Mouse (Mus musculus) MEL (cell line): ENCODE results near the gene Olfr1283. TPM values are rescaled to one million over a fixed set of nuclear protein-coding genes. Genes with fewer than 3 reads are reported as not detected.
"Not testable (repeated sequence)": the region's sequence is repeated elsewhere in the genome, so short reads cannot be mapped to it uniquely, and the experiment has no call there.

Source experiments
- DNase-seq: peaks from one replicate; pipeline ENCODE4 v3.0.0; 2011; ENCODE audit warnings: low read depth, low spot score
- H3K27ac ChIP-seq: 2 replicates; pipeline ENCODE4 v1.5.1; 2012; ENCODE audit warnings: low read depth, mild to moderate bottlenecking, control low read depth, low read length, moderate library complexity; ENCODE audit not compliant: control insufficient read depth
- H3K27me3 ChIP-seq, 2 experiments: fragments of 150-350 bp in 1 of 2; sonication (generic) in 1 of 2; 2 replicates each; pipeline ENCODE4 v1.6.1; 2012; ENCODE audit warnings: low read length in 2 of 2, mild to moderate bottlenecking in 2 of 2, improper control_type of control experiment in 1 of 2, moderate library complexity in 1 of 2; ENCODE audit not compliant: insufficient read depth in 2 of 2, control insufficient read depth in 1 of 2
- H3K36me3 ChIP-seq, 2 experiments: 2 replicates each; pipeline ENCODE4 v1.6.1; 2012 to 2014; ENCODE audit warnings: low read length in 2 of 2, improper control_type of control experiment in 1 of 2, inconsistent platforms in 1 of 2, mild to moderate bottlenecking in 1 of 2; ENCODE audit not compliant: insufficient read depth in 2 of 2, control insufficient read depth in 1 of 2
- H3K4me1 ChIP-seq, 2 experiments: fragments of 150-350 bp in 1 of 2; sonication (generic) in 1 of 2; 2 replicates each; pipeline ENCODE4 v1.6.1; 2012; ENCODE audit warnings: low read length in 2 of 2, improper control_type of control experiment in 1 of 2, mild to moderate bottlenecking in 1 of 2; ENCODE audit not compliant: insufficient read depth in 2 of 2, control insufficient read depth in 1 of 2
- H3K4me3 ChIP-seq, 2 experiments: fragments of 150-350 bp in 1 of 2; sonication (generic) in 1 of 2; 2 replicates each; pipeline ENCODE4 v1.5.1; 2012; ENCODE audit warnings: low read depth in 2 of 2, low read length in 2 of 2, mild to moderate bottlenecking in 2 of 2, moderate library complexity in 2 of 2, control low read depth in 1 of 2, improper control_type of control experiment in 1 of 2; ENCODE audit not compliant: control insufficient read depth in 1 of 2, insufficient read depth in 1 of 2
- H3K79me2 ChIP-seq: 2 replicates; pipeline ENCODE4 v1.6.1; 2012; ENCODE audit warnings: mild to moderate bottlenecking, low read length, moderate library complexity; ENCODE audit not compliant: control insufficient read depth, poor library complexity, insufficient read depth
- H3K9ac ChIP-seq: 2 replicates; pipeline ENCODE4 v1.6.1; 2012; ENCODE audit warnings: low read depth, mild to moderate bottlenecking, control low read depth, low read length, moderate library complexity; ENCODE audit not compliant: control insufficient read depth, poor library complexity, severe bottlenecking
- H3K9me3 ChIP-seq: fragments of 150-350 bp; sonication (generic); replicated peaks from 2 replicates; pipeline ENCODE4 v1.6.1; 2012; ENCODE audit warnings: mild to moderate bottlenecking, low read length, improper control_type of control experiment, moderate library complexity; ENCODE audit not compliant: insufficient read depth
- CHD1 ChIP-seq: IDR thresholded peaks from 2 replicates; pipeline ENCODE4 v1.6.1; 2012; ENCODE audit warnings: low read depth, mild to moderate bottlenecking, inconsistent platforms, low read length, improper control_type of control experiment
- GABPA ChIP-seq: IDR thresholded peaks from 2 replicates; pipeline ENCODE4 v1.6.1; 2012; ENCODE audit warnings: low read depth, mild to moderate bottlenecking, inconsistent platforms, low read length, improper control_type of control experiment, moderate library complexity
- MAFK ChIP-seq: IDR thresholded peaks from 2 replicates; pipeline ENCODE4 v1.6.1; 2011; ENCODE audit warnings: low read depth, mild to moderate bottlenecking, low read length, improper control_type of control experiment, borderline replicate concordance
- MEF2A ChIP-seq: IDR thresholded peaks from 2 replicates; pipeline ENCODE4 v1.6.1; 2014; ENCODE audit warnings: low read depth, mild to moderate bottlenecking, inconsistent platforms, low read length, improper control_type of control experiment; ENCODE audit not compliant: poor library complexity, insufficient replicate concordance, severe bottlenecking; ENCODE audit errors: extremely low read depth
- MYC ChIP-seq: IDR thresholded peaks from 2 replicates; pipeline ENCODE4 v1.6.1; 2011; ENCODE audit warnings: low read depth, mild to moderate bottlenecking, low read length, improper control_type of control experiment, moderate library complexity
- NELFE ChIP-seq: IDR thresholded peaks from 2 replicates; pipeline ENCODE4 v1.6.1; 2011; ENCODE audit warnings: low read depth, low read length, improper control_type of control experiment
- NRF1 ChIP-seq: IDR thresholded peaks from 2 replicates; pipeline ENCODE4 v1.6.1; 2014; ENCODE audit warnings: low read depth, mild to moderate bottlenecking, inconsistent platforms, low read length, improper control_type of control experiment, moderate library complexity; ENCODE audit not compliant: poor library complexity, insufficient read depth, severe bottlenecking
- RCOR1 ChIP-seq: IDR thresholded peaks from 2 replicates; pipeline ENCODE4 v1.6.1; 2012; ENCODE audit warnings: low read depth, mild to moderate bottlenecking, inconsistent platforms, low read length, improper control_type of control experiment
- SIN3A ChIP-seq: IDR thresholded peaks from 2 replicates; pipeline ENCODE4 v1.6.1; 2012; ENCODE audit warnings: low read length, improper control_type of control experiment, inconsistent platforms
- SMC3 ChIP-seq: IDR thresholded peaks from 2 replicates; pipeline ENCODE4 v1.6.1; 2011; ENCODE audit warnings: low read depth, low read length, improper control_type of control experiment
- USF1 ChIP-seq: IDR thresholded peaks from 2 replicates; pipeline ENCODE4 v1.6.1; 2014; ENCODE audit warnings: low read depth, mild to moderate bottlenecking, inconsistent platforms, low read length, improper control_type of control experiment, moderate library complexity
- ZC3H11A ChIP-seq: IDR thresholded peaks from 2 replicates; pipeline ENCODE4 v1.6.1; 2012; ENCODE audit warnings: low read depth, mild to moderate bottlenecking, inconsistent platforms, low read length, improper control_type of control experiment
- ZMIZ1 ChIP-seq: IDR thresholded peaks from 2 replicates; pipeline ENCODE4 v1.6.1; 2012; ENCODE audit warnings: low read depth, mild to moderate bottlenecking, inconsistent platforms, low read length, improper control_type of control experiment, moderate library complexity
- ZNF384 ChIP-seq: IDR thresholded peaks from 2 replicates; pipeline ENCODE4 v1.6.1; 2012; ENCODE audit warnings: low read depth, mild to moderate bottlenecking, inconsistent platforms, low read length, improper control_type of control experiment
- polyA plus RNA-seq, 2 experiments: library from polyadenylated mRNA; stranded (reverse) in 1 of 2; unstranded in 1 of 2; fragments of >175 nt in 1 of 2; fragments of >200 nt in 1 of 2; gene quantifications; 2 replicates each; pipeline versions ENCODE4 v1.2.1 to v1.2.4; 2012; ENCODE audit warnings: low replicate concordance in 2 of 2, low read depth in 1 of 2; ENCODE audit not compliant: insufficient read length in 2 of 2, insufficient read depth in 1 of 2, missing spikeins in 1 of 2
- total RNA-seq: library from RNA; depleted of rRNA; stranded (reverse); fragments of 300-350 nt; gene quantifications from 2 replicates; pipeline ENCODE4 v1.2.3, GENCODE M21; 2012; rRNA removed

Gene Olfr1283
- not detected in 2 replicates for total RNA-seq
- not detected for polyA plus RNA-seq

GRCm38 (mm10) chr2:111366490-111366889, at the start of gene Olfr1283:
TSS of gene Olfr1283 (plus strand) at chr2:111366790.
- no peaks in the 10 kb centered on the region for H3K27me3 ChIP-seq
- H3K9ac ChIP-seq: no peak within 1 kb of the TSS
- no peak within 1 kb of the TSS for H3K27ac ChIP-seq
- H3K36me3 ChIP-seq: no peaks in the 10 kb centered on the region
- H3K4me3 ChIP-seq: no peak within 1 kb of the TSS
- H3K9me3 ChIP-seq: no peaks in the 10 kb centered on the region
- no peaks in the 10 kb centered on the region for H3K79me2 ChIP-seq
- no peak for DNase-seq
- no peaks in the 10 kb centered on the region for H3K4me1 ChIP-seq
- no peak for TF ChIP-seq RCOR1
- TF ChIP-seq GABPA: no peak
- no peak for TF ChIP-seq SMC3

- Histone ChIP-seq H3K9ac (no peak within 1 kb of the TSS), H3K27ac (no peak within 1 kb of the TSS), H3K4me1 (no peaks in the 10 kb centered on the region), H3K27me3 (no peaks in the 10 kb centered on the region), H3K79me2 (no peaks in the 10 kb centered on the region), H3K4me3 (no peak within 1 kb of the TSS), H3K36me3 (no peaks in the 10 kb centered on the region), H3K9me3 (no peaks in the 10 kb centered on the region)
- TF ChIP-seq SMC3 (no peak), NELFE (no peak), CHD1 (no peak), SIN3A (no peak)
- no peak for DNase-seq
Measured at GRCm38 (mm10) chr2:111326220-111326619, 40.4 kb upstream of the Olfr1283 start, which contains the start of gene Olfr1281. TSS of gene Olfr1281 (plus strand) at chr2:111326520.

GRCm38 (mm10) chr2:111333721-111334120, 32.9 kb upstream of the Olfr1283 start:
- DNase-seq, H3K27me3 ChIP-seq, H3K4me1 ChIP-seq, H3K9ac ChIP-seq, H3K9me3 ChIP-seq, H3K27ac ChIP-seq, H3K36me3 ChIP-seq, H3K79me2 ChIP-seq, H3K4me3 ChIP-seq: not testable (repeated sequence)

GRCm38 (mm10) chr2:111335976-111336375, 30.6 kb upstream of the Olfr1283 start, which contains the start of gene Olfr1282:
TSS of gene Olfr1282 (minus strand) at chr2:111336076.
- H3K4me3 ChIP-seq: no peak within 1 kb of the TSS
- no peak for DNase-seq
- H3K4me1 ChIP-seq: no peaks in the 10 kb centered on the region
- H3K36me3 ChIP-seq: no peaks in the 10 kb centered on the region
- H3K9ac ChIP-seq: no peak within 1 kb of the TSS
- TF ChIP-seq NRF1: no peak
- TF ChIP-seq USF1: no peak
- no peak for TF ChIP-seq ZC3H11A
- no peak for TF ChIP-seq MYC
- no peak for TF ChIP-seq MEF2A
- no peak for TF ChIP-seq ZMIZ1
- no peak for TF ChIP-seq MAFK
- TF ChIP-seq ZNF384: no peak
- TF ChIP-seq SMC3: no peak
- H3K27me3 ChIP-seq: no peaks in the 10 kb centered on the region
- H3K9me3 ChIP-seq: no peaks in the 10 kb centered on the region
- no peaks in the 10 kb centered on the region for H3K79me2 ChIP-seq
- no peak within 1 kb of the TSS for H3K27ac ChIP-seq
